Mouse (Mus musculus) kidney, adult 11 months (tissue): Measurements from ENCODE around the gene Olfr1373.

Experiments
- DNase-seq: peaks from one replicate; pipeline ENCODE4 v3.0.0; 2022

The Olfr1373 gene

GRCm38 (mm10) chr11:52106037-52106436 lies 39.3 kb downstream of the Olfr1373 start:
- DNase-seq = peak; percentile 25

DNA sequence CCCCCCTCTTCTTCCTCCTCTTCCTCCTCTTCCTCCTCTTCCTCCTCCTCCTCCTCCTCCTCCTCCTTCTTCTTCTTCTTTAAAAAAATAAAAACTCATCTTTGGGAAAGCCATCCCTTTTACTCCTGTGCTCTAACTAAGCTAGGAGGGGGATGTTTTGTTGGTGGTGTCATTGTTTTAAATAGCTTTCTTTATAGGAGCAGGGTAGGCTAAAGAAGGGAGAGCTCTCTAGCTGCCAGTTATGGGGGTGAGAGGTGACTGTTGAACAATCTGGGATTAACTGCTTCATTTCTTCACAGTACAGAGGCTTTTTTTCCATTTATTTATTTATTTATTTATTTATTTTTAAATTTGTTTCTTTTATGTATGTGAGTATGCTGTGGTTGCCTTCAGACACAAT lies 39.8 kb downstream of the Olfr1373 start:
- DNase-seq = no peak

GRCm38 (mm10) chr11:52102977-52103376 lies 42.4 kb downstream of the Olfr1373 start:
- DNase-seq = no peak

GRCm38 (mm10) chr11:52099771-52100219 lies 45.5 kb downstream of the Olfr1373 start:
- DNase-seq = no peak

GRCm38 (mm10) chr11:52099031-52099761 lies 46.1 kb downstream of the Olfr1373 start:
- DNase-seq = peak; percentile 55

- DNase-seq = peak; percentile 99
Measured at GRCm38 (mm10) chr11:52098398-52098946, 46.9 kb downstream of the Olfr1373 start, which contains the start of gene Ppp2ca. Ppp2ca (plus strand) TSS chr11:52098681.

DNA sequence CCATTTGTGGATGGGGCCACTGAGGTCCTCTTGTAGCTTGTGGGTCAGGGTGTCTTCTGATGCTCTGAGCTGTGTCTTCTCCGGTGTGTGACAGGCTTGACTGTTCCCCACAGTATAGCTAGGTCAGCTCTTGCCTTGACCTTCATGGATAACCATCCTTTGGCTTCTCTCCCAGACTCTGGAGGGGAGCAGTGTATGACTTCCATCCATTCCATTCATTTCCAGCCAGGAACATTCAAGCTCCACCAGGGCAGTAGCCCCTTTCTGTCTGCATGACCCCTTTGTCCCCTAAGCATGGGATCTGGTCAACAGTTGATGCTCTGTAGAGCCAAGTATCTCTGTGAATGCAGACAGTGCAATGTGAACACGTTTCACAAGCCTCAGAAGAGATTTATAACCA lies 47.7 kb downstream of the Olfr1373 start:
- DNase-seq = no peak

DNA sequence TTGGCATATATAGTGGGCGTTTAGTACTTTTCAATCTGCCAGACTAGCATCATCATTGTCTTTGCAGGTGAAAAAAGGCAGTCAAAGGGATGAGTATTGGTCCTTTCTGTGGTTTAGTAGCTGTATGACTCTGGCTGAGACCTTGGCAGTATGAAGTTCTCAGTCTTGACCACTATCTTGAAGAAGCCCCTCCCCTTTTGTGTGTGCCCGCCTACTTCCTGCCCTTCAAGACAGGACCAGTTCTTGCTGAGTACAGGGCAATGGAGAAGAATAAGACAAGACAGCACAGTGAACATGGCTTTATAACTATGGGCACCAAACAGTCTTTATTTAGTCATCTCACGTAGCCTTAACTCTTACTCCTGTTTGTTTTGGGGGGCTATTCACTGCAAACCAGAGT lies 48.3 kb downstream of the Olfr1373 start:
- no peak for DNase-seq
